Mouse (Mus musculus) frontal cortex, postnatal 10 days (tissue): ENCODE results near the gene Rere.

Experiments
- DNase-seq, 2 experiments: peaks; one replicate each; pipeline ENCODE4 v3.0.0; 2022; ENCODE audit warnings: low spot score in 2 of 2, mixed read lengths in 1 of 2

Gene Rere

GRCm38 (mm10) chr4:150346651-150347386 is 65.4 kb downstream of the Rere start:
- no peak for DNase-seq

DNA sequence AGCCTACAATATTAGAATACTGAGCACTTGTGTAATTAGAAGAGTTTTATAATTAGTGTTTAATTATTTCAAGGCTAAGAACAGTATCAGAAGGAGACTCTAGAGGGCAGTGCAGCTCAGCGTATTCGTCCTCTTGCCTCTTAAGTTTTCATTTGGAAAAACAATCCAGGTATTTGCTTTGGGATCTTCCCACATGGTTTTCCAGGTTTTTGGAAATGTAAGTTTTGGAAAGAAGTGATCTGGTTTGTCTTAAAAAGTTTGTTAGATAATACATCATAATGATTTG is 65.9 kb downstream of the Rere start:
- DNase-seq: no peak

DNA sequence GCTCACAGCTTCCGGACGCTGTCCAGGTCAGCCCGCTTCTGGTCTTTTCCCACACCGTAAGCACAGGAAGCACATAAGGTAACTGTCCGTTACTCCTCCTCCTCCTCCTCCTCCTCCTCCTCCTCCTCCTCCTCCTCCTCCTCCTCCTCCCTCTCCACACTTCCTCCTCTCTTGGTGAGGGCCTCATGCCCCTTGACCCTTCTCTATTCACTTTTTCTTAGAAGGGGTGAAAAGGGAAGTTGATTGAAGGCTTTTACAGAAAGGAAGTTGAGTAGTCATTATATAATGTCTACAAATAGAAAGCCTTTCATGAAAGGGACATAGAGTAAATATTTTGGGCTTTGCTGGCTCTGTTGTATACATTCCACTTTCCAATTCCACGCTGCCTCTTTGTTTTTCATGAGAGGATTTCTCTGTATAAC is 68.2 kb downstream of the Rere start:
- no peak for DNase-seq

DNA sequence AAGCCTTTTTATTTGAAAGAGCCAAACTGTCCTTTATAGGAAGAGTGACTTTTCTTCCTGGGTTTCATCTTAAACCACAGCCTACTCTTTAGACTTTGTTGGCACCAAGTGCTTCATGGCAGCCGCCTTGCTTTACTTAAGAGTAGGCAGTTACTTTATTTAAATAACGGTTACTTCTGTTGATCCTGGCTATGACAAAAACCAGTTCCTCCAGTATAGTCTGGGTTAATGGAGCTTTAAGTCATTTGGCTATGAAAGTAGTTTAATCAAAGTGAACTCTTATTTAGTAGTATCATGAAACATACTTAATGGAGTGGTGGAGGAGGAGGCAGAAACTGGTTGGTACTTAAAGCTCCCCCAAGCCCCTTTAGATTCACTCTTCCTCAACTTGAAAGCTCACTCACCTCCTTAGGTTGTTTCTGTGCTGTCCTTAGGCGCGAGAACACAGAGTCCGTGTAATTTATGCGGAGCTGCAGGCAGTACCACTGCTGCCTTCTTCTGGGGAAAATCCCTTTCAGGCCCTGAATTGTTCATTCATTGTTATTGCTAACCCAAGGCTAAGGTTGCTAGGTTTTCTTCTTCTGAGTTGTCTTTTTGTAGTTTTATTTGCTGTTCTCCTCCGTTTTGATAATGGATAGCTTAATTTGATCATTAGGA is 70.1 kb downstream of the Rere start:
- DNase-seq: no peak

- no peak for DNase-seq
These were observed 71.3 kb downstream of the Rere start for GRCm38 (mm10) chr4:150352736-150353135.

DNA sequence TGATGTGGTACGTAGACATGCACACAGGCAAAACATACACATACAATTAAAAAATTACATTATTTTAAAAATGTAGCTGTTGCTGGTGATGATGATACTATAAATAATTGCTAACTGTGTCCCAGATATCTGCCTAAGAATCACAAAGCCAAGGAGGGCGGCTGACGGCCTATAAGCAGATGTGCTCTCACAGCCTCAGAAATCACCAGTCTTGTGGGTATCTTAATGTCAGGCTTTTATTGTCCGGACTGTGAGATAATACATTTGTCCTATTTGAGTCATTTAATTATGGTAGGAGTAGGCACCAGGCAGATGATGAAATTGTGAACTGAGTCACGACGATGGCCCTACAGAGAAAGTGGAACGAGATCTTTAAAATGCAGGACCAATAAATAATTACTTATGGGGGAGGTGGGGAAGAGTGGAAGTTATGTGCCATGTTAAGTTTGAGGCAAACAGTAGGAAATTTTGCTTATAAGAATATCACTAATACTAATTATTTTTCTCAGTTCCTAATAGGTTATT is 72.0 kb downstream of the Rere start:
- no peak for DNase-seq

- no peak for DNase-seq
These were observed 74.4 kb downstream of the Rere start for GRCm38 (mm10) chr4:150355801-150356200.

- DNase-seq: no peak
These were observed 80.7 kb downstream of the Rere start for GRCm38 (mm10) chr4:150361986-150362691.

DNA sequence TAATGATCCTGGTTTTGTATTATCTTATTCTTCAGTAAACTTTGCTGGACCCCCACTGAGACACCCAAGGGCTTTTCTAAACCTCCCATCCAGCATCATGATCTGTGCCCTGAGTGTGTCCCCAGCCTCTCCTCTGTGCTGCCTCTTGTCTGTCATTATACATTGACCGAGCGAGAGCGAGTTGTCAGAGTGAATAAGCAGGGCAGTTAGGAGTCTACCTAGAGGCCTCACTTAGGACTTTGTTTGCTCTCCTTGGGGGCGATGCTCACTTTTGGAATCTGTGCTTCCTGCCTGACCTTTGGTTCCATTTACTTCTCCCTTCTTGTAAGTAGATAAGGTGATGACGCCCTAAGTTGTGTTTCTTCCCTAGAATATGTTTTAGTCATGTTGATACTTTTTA is 81.4 kb downstream of the Rere start:
- no peak for DNase-seq

GRCm38 (mm10) chr4:150364786-150365185 is 83.3 kb downstream of the Rere start:
- DNase-seq: no peak

GRCm38 (mm10) chr4:150366510-150367208 is 85.2 kb downstream of the Rere start:
- DNase-seq: no peak

DNA sequence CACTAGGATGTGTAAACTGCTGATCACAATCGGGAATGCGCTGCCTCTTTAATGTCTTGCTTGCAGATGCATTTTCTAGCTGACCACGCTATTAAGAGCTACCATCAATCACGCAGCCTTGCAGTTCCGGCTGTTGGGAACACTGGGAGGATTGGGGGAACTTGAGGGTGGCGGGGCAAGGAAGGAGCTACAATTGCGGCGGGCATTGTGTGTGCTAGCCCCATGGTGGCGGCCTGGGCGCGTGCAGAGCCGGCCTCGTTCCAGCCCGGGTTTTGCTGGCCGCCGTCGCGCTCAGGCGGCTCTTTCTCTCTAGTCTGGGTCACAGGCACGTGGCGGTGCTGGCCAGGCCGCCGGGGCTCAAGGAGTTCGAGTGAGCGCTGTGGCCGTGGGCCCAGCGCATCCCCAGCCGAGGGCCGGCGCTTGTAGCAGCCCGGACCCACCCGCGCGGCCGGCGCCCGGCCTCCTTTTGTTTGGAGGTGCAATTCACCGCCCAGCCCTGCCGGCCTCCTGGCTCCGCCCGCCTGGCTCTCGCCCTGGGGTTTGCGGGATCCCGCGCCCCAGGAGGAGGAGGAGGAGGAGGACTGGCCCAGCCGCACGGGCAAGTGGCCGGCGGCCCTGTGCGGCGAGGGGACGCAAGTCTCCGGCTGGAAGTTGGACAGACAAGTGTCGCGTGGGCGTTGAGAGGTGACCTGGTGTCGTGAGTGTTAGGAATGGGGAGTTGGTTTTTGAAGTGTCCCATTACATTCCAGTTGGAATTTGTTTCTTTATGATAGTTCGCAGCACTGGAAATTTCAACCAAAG is 90.3 kb downstream of the Rere start:
- peak; percentile 44 to 69 for DNase-seq

DNA sequence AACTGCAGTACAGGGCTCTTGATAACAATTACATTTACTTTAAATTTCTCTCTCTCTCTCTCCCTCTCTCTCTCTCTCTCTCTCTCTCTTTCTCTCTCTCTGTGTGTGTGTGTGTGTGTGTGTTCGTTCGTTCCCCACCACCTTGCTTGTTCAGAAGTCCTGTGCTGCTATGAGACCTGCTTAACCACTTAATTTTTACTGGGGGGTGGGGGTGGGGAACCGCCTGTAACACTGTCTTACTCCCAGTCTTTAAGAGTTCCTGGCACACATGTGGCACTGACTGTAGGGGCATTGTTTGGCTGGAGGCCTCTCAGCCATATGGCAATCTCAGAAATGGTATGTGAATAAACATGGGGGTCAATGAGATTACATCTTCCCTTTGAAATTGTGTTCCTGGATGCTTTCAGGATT is 91.2 kb downstream of the Rere start:
- no peak for DNase-seq

DNA sequence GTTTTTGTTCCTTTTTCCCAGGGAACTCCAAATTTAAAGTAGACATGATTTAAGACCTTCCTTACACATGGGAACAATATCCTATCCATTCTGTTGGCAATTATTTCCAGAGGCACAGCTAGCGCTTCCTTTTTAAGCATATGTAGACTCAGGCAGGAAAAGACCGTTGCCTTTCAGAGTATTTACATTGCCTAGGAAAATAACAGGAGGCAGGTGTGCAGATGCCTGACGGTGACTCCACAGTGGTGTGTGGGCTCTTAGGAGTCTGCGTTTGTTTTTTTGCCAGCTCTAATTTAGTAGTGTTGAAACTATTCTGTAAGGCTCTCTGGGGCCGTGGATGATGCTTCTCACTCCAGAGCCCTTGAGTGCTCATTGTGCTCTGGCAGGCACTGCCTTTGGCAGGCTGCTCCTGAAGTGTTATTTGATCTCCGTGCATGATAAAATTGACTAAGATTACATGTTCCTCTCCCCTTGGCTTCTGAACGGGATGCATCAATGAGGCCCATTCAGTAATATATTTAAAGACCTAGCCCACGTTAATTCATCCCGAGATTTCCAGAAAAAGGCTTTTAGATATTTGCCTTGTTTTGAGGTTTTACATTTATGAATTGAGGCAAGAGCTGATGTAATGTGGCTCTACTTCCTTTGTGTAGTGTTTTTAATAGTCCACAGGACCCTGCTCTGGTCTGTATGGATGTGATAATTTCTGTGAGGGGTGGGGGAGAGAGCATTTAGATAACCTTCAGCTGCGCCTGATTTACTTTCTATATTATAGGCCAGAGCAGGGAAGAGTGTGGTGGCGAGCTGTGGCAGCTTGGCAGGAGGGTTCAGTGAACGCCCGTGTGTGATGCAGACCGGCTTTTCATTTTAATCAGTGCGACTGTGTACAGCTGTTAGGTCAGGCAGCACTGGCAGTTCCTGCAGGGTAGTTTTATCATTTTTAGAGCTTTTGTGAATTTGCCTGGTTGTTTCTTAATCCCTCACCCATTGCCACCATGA is 92.0 kb downstream of the Rere start:
- no peak for DNase-seq

DNA sequence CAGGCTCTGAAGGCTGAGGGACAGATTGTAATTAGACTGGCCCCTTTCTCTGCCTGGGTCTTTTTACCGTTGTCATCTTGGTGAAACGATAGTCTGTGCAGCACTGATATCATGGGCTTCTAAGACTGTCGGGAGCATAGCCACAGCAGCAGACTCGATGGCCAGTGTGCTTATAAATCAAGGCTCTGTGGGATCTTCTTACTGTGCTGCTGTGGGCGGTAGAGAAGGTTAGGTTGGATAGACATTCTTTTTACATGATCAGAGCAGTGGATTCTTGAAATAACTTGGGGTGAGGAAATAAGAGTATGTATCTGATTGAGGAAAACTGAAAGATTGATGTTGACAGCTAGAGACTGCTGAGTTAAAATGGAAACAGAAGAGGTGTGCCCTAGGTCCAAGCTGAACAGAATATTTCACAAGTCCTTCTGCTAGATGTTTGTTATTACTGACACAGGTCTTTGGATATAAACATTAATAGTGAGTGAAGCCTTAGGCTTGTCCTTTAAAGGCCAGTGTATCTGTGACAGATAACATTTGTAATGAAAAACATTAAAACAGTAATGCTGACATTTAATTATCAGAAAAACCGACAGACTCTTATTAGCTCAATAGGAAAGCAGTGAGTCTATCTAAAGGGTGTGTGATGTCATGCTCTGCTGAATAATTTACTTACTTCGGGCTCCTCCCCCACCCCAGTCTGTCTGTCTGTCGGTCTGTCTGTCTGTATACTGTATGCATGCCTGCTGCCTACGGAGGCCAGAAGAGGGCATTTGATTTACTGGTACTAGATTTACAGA is 93.4 kb downstream of the Rere start:
- DNase-seq: no peak

GRCm38 (mm10) chr4:150375448-150375935 is 94.0 kb downstream of the Rere start:
- no peak for DNase-seq

DNA sequence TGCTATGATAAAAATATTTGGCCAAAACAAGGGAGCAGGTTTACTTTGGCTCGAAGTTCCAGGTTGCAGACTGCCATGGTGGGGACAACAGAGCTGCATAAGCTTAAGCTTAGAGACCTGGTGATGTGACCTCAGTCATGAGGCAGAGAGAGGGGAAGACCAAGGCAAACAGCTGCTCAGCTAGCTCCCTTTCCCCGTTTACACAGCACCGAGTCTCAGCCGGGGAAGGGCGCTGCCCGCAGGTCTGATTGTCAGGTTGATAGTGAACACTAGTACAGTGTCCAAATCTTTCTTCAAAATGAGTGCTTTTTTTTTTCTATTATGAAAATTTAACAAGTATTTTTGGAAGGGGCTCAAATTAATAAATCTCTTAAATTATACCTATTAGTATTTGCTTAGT is 97.9 kb downstream of the Rere start:
- DNase-seq: no peak

GRCm38 (mm10) chr4:150379772-150380171 is 98.3 kb downstream of the Rere start:
- no peak for DNase-seq

DNA sequence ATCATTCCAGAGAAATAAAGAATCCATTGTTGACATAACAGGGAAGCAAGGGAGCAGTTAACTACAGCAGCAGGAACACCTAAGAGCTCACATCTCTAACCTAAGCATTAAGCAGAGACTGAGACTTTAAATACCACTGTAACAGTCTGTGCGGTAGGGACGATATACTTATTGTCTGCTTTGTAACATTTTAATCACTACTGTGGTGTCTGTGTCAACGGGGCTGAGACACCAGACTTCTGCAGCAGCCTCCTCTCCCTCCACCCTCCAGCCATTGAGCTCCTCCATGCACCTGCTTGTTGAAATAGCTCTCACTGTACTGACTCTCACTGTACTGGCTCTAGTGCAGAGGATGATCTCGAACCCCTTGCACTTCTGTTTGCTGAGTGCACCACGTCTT is 98.8 kb downstream of the Rere start:
- DNase-seq: no peak
